Mouse (Mus musculus) kidney, postnatal 0 days (tissue): ENCODE data around the gene Fbxo34. TPM values are rescaled to one million over a fixed set of nuclear protein-coding genes. Genes with fewer than 3 reads are reported as not detected.
A peak's percentile ranks its signal among the peaks of the same experiment; 100 is the strongest.
"Not testable (repeated sequence)": the region's sequence is repeated elsewhere in the genome, so short reads cannot be mapped to it uniquely, and the experiment has no call there.

Experiments used
- ATAC-seq: fragments of 200-750 bp; cut with Nextera tagmentation; replicated peaks from 2 replicates; pipeline ENCODE4 v1.8.0; 2017; ENCODE audit warnings: low read depth, moderate number of reproducible peaks, moderate TSS enrichment, moderate library complexity; ENCODE audit not compliant: low FRiP score
- DNase-seq: peaks from one replicate; pipeline ENCODE4 v3.0.0-alpha.2; 2016; ENCODE audit warnings: low spot score
- H3K27ac ChIP-seq: fragments of 300-500 bp; sonication (generic); 2 replicates; pipeline ENCODE4 v1.5.1; 2014; ENCODE audit warnings: mild to moderate bottlenecking
- H3K27me3 ChIP-seq: fragments of 300-500 bp; sonication (generic); 2 replicates; pipeline ENCODE4 v1.6.1; 2014; ENCODE audit warnings: low read length, mixed read lengths; ENCODE audit not compliant: insufficient read depth
- H3K36me3 ChIP-seq: fragments of 300-500 bp; sonication (generic); 2 replicates; pipeline ENCODE4 v1.6.1; 2014; ENCODE audit warnings: low read length, mixed read lengths; ENCODE audit not compliant: insufficient read depth
- H3K4me1 ChIP-seq: fragments of 300-500 bp; sonication (generic); replicated peaks from 2 replicates; pipeline ENCODE4 v1.6.1; 2014; ENCODE audit warnings: antibody characterized with exemption, low read length, mixed read lengths; ENCODE audit not compliant: insufficient read depth
- H3K4me2 ChIP-seq: fragments of 300-500 bp; sonication (generic); 2 replicates; pipeline ENCODE4 v1.6.1; 2014; ENCODE audit warnings: mild to moderate bottlenecking, low read length, moderate library complexity, mixed read lengths
- H3K4me3 ChIP-seq: fragments of 300-500 bp; sonication (generic); replicated peaks from 2 replicates; pipeline ENCODE4 v1.5.1; 2014; ENCODE audit warnings: low read depth, low read length
- H3K9ac ChIP-seq: fragments of 300-500 bp; sonication (generic); 2 replicates; pipeline ENCODE4 v1.6.1; 2014; ENCODE audit warnings: low read depth, low read length
- H3K9me3 ChIP-seq: fragments of 300-500 bp; sonication (generic); replicated peaks from 2 replicates; pipeline ENCODE4 v1.6.1; 2016; ENCODE audit warnings: low read length, inconsistent platforms, mixed read lengths
- CTCF ChIP-seq: IDR thresholded peaks from 2 replicates; pipeline ENCODE4 v1.5.1; 2016; ENCODE audit warnings: antibody characterized with exemption, low read depth, mild to moderate bottlenecking, moderate library complexity
- WGBS: fragments of 180-500 bp; shearing (Covaris S2); extraction: QIAGEN DNeasy Blood & Tissue Kit; methylation state at CpG from one replicate; pipeline ENCODE4 v1.1.7; 2014; 5-methylcytosine and 5-hydroxymethylcytosine counted together
- polyA plus RNA-seq: library from polyadenylated mRNA; unstranded; fragments of >200 nt; fragmentation: Nextera tagmentation; extraction: Ambion mirVana; gene quantifications from 2 replicates; pipeline ENCODE4 v1.2.1, GENCODE M21; 2015

The Fbxo34 gene
- polyA plus RNA-seq, 1 experiment from 2014 or later: 18.9 TPM

- Histone ChIP-seq H3K9ac (no peak overlapping the region), H3K9me3 (no peaks in the 10 kb centered on the region), H3K4me3 (no peak overlapping the region), H3K27me3 (no peaks in the 10 kb centered on the region), H3K4me1 (no peaks in the 10 kb centered on the region), H3K36me3 (peaks cover 28% of the 10 kb centered on the region; the same call in 1 of the 2 replicates), H3K4me2 (no peak overlapping the region), H3K27ac (no peak overlapping the region)
- no peak for DNase-seq
- 92% methylated on average over 5 of the region's 5 CpGs for whole genome bisulfite sequencing
- TF ChIP-seq CTCF: no peak
- ATAC-seq: no peak
Measured at GRCm38 (mm10) chr14:47555225-47555624, 105.0 kb downstream of the Fbxo34 start.

GRCm38 (mm10) chr14:47560714-47561113 lies 110.5 kb downstream of the Fbxo34 start:
- Histone ChIP-seq H3K36me3 (0 out of 2 replicates have a peak, but pooled peaks cover 7% of the 10 kb centered on the region), H3K4me3 (no peak overlapping the region), H3K9me3 (no peaks in the 10 kb centered on the region), H3K27me3 (no peaks in the 10 kb centered on the region), H3K4me1 (no peaks in the 10 kb centered on the region), H3K9ac (no peak overlapping the region), H3K4me2 (no peak overlapping the region), H3K27ac (no peak overlapping the region)
- ATAC-seq: no peak
- TF ChIP-seq CTCF: no peak
- 81% methylated on average over 2 of the region's 2 CpGs for WGBS
- DNase-seq: no peak

GRCm38 (mm10) chr14:47562530-47562929 lies 112.3 kb downstream of the Fbxo34 start:
- Histone ChIP-seq H3K27me3 (no peaks in the 10 kb centered on the region), H3K4me3 (no peak overlapping the region), H3K36me3 (0 out of 2 replicates have a peak, but pooled peaks cover 7% of the 10 kb centered on the region), H3K27ac (no peak overlapping the region), H3K4me1 (peaks cover 6% of the 10 kb centered on the region; the same call in 1 of the 2 replicates), H3K9ac (no peak overlapping the region), H3K9me3 (no peaks in the 10 kb centered on the region), H3K4me2 (no peak overlapping the region)
- DNase-seq (no peak), ATAC-seq (no peak)
- WGBS: 95% methylated on average over 1 of the region's 1 CpGs
- no peak for TF ChIP-seq CTCF

- Histone ChIP-seq H3K4me1 (peaks cover 6% of the 10 kb centered on the region; the same call in 1 of the 2 replicates), H3K4me2 (no peak overlapping the region), H3K4me3 (no peak overlapping the region), H3K9ac (no peak overlapping the region), H3K27me3 (no peaks in the 10 kb centered on the region), H3K9me3 (no peaks in the 10 kb centered on the region), H3K36me3 (0 out of 2 replicates have a peak, but pooled peaks cover 7% of the 10 kb centered on the region), H3K27ac (no peak overlapping the region)
- ATAC-seq (no peak), DNase-seq (no peak)
- TF ChIP-seq CTCF: no peak
- 82% methylated on average over 4 of the region's 4 CpGs for WGBS
Measured at GRCm38 (mm10) chr14:47563106-47563505, 112.9 kb downstream of the Fbxo34 start.

- no peak for TF ChIP-seq CTCF
- WGBS: under 1% methylated on average over 46 of the region's 46 CpGs
- Histone ChIP-seq H3K4me2 (peak overlapping the region; percentile 67), H3K36me3 (no peaks in the 10 kb centered on the region), H3K27ac (peak overlapping the region; percentile 63; the same call in 1 of the 2 replicates), H3K4me1 (peaks cover 6% of the 10 kb centered on the region; the same call in 1 of the 2 replicates), H3K27me3 (no peaks in the 10 kb centered on the region), H3K4me3 (peak overlapping the region; percentile 78), H3K9me3 (no peaks in the 10 kb centered on the region), H3K9ac (peak overlapping the region; percentile 73)
- peak; percentile 99 for DNase-seq
- ATAC-seq: peak; percentile 97
Measured at GRCm38 (mm10) chr14:47567962-47568652, 117.9 kb downstream of the Fbxo34 start.

GRCm38 (mm10) chr14:47570549-47570948 lies 120.3 kb downstream of the Fbxo34 start, which contains the start of gene Atg14:
TSS of gene Atg14 (minus strand) at chr14:47570649.
- DNase-seq, ATAC-seq: not testable (repeated sequence)

More at GRCm38 (mm10) chr14:47570549-47570948, 120.3 kb downstream of the Fbxo34 start, which contains the start of gene Atg14:
- H3K27ac ChIP-seq, H3K4me3 ChIP-seq, H3K4me2 ChIP-seq, H3K27me3 ChIP-seq, H3K9me3 ChIP-seq, H3K36me3 ChIP-seq, H3K9ac ChIP-seq, H3K4me1 ChIP-seq: not testable (repeated sequence)
- WGBS: 93% methylated on average over 11 of the region's 11 CpGs
